Mouse (Mus musculus) telencephalon, adult 2 months (tissue): ENCODE results near the gene Knstrn.

Experiments
- DNase-seq: peaks from one replicate; pipeline ENCODE4 v3.0.0-alpha.2; 2011; ENCODE audit warnings: low read depth, low spot score

The Knstrn gene

GRCm38 (mm10) chr2:118790551-118791525, 23.0 kb upstream of the Knstrn start:
- DNase-seq: no peak

- no peak for DNase-seq
Measured at GRCm38 (mm10) chr2:118791591-118792258, 22.1 kb upstream of the Knstrn start.

- no peak for DNase-seq
Measured at GRCm38 (mm10) chr2:118792259-118792613, 21.6 kb upstream of the Knstrn start.

- DNase-seq: no peak
Measured at GRCm38 (mm10) chr2:118793636-118794035, 20.2 kb upstream of the Knstrn start.

- DNase-seq: no peak
Measured at GRCm38 (mm10) chr2:118802542-118803118, 11.2 kb upstream of the Knstrn start.

- DNase-seq: no peak
Measured at GRCm38 (mm10) chr2:118804474-118804873, 9.3 kb upstream of the Knstrn start.

- DNase-seq: no peak
Measured at GRCm38 (mm10) chr2:118805137-118805536, 8.7 kb upstream of the Knstrn start.

GRCm38 (mm10) chr2:118805756-118806155, 8.0 kb upstream of the Knstrn start:
- DNase-seq: no peak

GRCm38 (mm10) chr2:118806860-118807259, 6.9 kb upstream of the Knstrn start:
- no peak for DNase-seq

GRCm38 (mm10) chr2:118810861-118811260, 2.9 kb upstream of the Knstrn start:
- DNase-seq: no peak

GRCm38 (mm10) chr2:118812724-118813123, 1.1 kb upstream of the Knstrn start:
- no peak for DNase-seq

GRCm38 (mm10) chr2:118822800-118823199, 9.0 kb downstream of the Knstrn start:
- no peak for DNase-seq

GRCm38 (mm10) chr2:118824396-118824795, 10.6 kb downstream of the Knstrn start:
- no peak for DNase-seq

- DNase-seq: no peak
Measured at GRCm38 (mm10) chr2:118829096-118829495, 15.3 kb downstream of the Knstrn start.

- DNase-seq: no peak
Measured at GRCm38 (mm10) chr2:118834061-118834460, 20.3 kb downstream of the Knstrn start.

- DNase-seq: no peak
Measured at GRCm38 (mm10) chr2:118835115-118835514, 21.3 kb downstream of the Knstrn start.

GRCm38 (mm10) chr2:118838330-118838729, 24.5 kb downstream of the Knstrn start:
- DNase-seq: no peak

GRCm38 (mm10) chr2:118841186-118841585, 27.4 kb downstream of the Knstrn start:
- DNase-seq: no peak

GRCm38 (mm10) chr2:118841774-118842173, 28.0 kb downstream of the Knstrn start:
- DNase-seq: no peak

- no peak for DNase-seq
Measured at GRCm38 (mm10) chr2:118844427-118844826, 30.6 kb downstream of the Knstrn start.

GRCm38 (mm10) chr2:118846246-118846645, 32.4 kb downstream of the Knstrn start:
- no peak for DNase-seq

- DNase-seq: no peak
Measured at GRCm38 (mm10) chr2:118851756-118852155, 38.0 kb downstream of the Knstrn start.
